Mouse (Mus musculus): Measurements from ENCODE around the gene Rbm17.
"Not testable (repeated sequence)": the region's sequence is repeated elsewhere in the genome, so short reads cannot be mapped to it uniquely, and the experiment has no call there.

GRCm38 (mm10) chr2:11606718-11607117 is 2.8 kb upstream of the Rbm17 start:
- not testable (repeated sequence) for TF ChIP-seq EP300 (IDR thresholded peaks at IDR 0.05; ENCODE audit: insufficient read depth, low read depth, low read length); CTCF (IDR thresholded peaks at IDR 0.05; ENCODE audit: low read depth, low read length)
